Mouse (Mus musculus) MN1 (cell line): ENCODE measurements at regions not wholly inside any gene's neighbourhood (a gene's known extent, or its start where the extent isn't known, plus 50 kb on each side); places are given as distances from the start of the nearest gene placed in this dataset.

Experiments used
- DNase-seq: peaks from one replicate; pipeline ENCODE4 v3.0.0-alpha.2; 2016; ENCODE audit warnings: low spot score

- DNase-seq = no peak
Measured at GRCm38 (mm10) chr16:97234321-97234720, 63.8 kb upstream of the Dscam start.

- DNase-seq = no peak
Measured at GRCm38 (mm10) chr16:97239626-97240025, 69.1 kb upstream of the Dscam start.

GRCm38 (mm10) chr16:97240085-97240484, 69.5 kb upstream of the Dscam start:
- no peak for DNase-seq

- no peak for DNase-seq
Measured at GRCm38 (mm10) chr16:97240859-97241360, 70.4 kb upstream of the Dscam start.

GRCm38 (mm10) chr16:97241639-97242038, 71.1 kb upstream of the Dscam start:
- no peak for DNase-seq

GRCm38 (mm10) chr16:97250488-97250887, 79.9 kb upstream of the Dscam start:
- DNase-seq = no peak

GRCm38 (mm10) chr16:97252551-97252950, 82.0 kb upstream of the Dscam start:
- DNase-seq = no peak

GRCm38 (mm10) chr16:97252997-97253635, 82.6 kb upstream of the Dscam start:
- DNase-seq = peak; percentile 25

GRCm38 (mm10) chr16:97258821-97259220, 88.3 kb upstream of the Dscam start:
- DNase-seq = no peak

GRCm38 (mm10) chr16:97263451-97263850, 92.9 kb upstream of the Dscam start:
- peak; percentile 40 for DNase-seq

- no peak for DNase-seq
Measured at GRCm38 (mm10) chr16:97270417-97271133, 86.0 kb upstream of the Bace2 start.

- DNase-seq = no peak
Measured at GRCm38 (mm10) chr16:97271264-97271663, 85.3 kb upstream of the Bace2 start.

- peak; percentile 89 for DNase-seq
Measured at GRCm38 (mm10) chr16:97272035-97272631, 84.4 kb upstream of the Bace2 start.

GRCm38 (mm10) chr16:97278913-97279312, 77.6 kb upstream of the Bace2 start:
- DNase-seq = no peak

GRCm38 (mm10) chr16:97281615-97282110, 74.9 kb upstream of the Bace2 start:
- no peak for DNase-seq

- no peak for DNase-seq
Measured at GRCm38 (mm10) chr16:97282943-97283342, 73.6 kb upstream of the Bace2 start.

GRCm38 (mm10) chr16:97285886-97286447, 70.6 kb upstream of the Bace2 start:
- peak; percentile 29 for DNase-seq

GRCm38 (mm10) chr16:97286717-97287116, 69.8 kb upstream of the Bace2 start:
- DNase-seq = no peak

GRCm38 (mm10) chr16:97288634-97289033, 67.9 kb upstream of the Bace2 start:
- DNase-seq = peak; percentile 92

- peak; percentile 69 for DNase-seq
Measured at GRCm38 (mm10) chr16:97292484-97293048, 64.0 kb upstream of the Bace2 start.

GRCm38 (mm10) chr16:97293273-97293672, 63.3 kb upstream of the Bace2 start:
- DNase-seq = peak; percentile 92

GRCm38 (mm10) chr16:97297140-97297539, 59.4 kb upstream of the Bace2 start:
- no peak for DNase-seq
